Mouse (Mus musculus) liver (tissue): ENCODE results near the gene Pwwp2a.
A peak's percentile ranks its signal among the peaks of the same experiment; 100 is the strongest.

ENCODE experiments used
- DNase-seq: peaks from one replicate; pipeline ENCODE4 v3.0.0-alpha.2; 2020; ENCODE audit warnings: mixed read lengths

Gene Pwwp2a

DNA sequence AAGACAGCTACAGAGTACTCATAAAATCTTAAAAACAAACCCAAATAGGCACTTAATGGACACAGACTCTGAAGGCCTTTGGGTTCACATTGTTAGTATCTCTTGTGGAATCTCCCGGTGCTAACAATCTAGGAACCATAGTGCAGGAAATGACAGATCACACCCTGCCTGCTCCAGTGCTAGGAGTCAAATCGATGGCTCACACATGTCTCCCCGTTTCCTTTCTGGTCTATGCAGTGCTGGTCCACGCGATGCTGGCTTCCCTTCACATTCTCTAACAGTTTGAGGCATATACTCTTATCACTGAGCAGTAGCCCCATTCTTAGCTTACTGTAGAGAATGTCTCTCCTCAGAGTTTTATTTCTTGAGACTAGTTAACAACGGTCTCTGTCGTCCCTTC, 46.0 kb downstream of the Pwwp2a start:
- DNase-seq: peak; percentile 15

DNA sequence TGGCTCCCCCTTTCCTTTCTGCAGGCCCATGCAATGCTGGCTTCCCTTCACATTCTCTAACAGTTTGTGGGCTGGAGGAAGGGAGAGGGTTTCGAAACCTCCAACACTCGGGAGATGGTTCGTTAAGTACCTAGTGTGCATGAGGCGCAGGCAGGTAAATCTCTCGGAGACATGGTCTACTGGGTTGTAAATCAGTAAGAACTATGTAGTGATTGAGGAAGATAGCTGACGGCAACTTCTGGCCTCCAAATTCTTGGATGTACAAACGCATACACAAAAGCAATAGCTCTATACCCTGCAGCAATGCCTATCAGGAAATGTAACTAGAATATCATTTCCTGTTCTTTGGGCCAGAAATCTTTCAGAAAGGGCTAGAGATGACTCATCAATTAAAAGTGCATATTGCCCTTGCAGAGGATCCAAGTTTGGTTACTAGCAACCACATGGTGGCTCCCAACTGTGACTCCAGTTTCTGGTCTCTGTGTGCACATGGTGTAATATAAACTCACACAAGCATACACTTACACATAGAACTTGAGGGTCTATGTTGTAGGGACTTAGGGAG, 47.0 kb downstream of the Pwwp2a start:
- no peak for DNase-seq

DNA sequence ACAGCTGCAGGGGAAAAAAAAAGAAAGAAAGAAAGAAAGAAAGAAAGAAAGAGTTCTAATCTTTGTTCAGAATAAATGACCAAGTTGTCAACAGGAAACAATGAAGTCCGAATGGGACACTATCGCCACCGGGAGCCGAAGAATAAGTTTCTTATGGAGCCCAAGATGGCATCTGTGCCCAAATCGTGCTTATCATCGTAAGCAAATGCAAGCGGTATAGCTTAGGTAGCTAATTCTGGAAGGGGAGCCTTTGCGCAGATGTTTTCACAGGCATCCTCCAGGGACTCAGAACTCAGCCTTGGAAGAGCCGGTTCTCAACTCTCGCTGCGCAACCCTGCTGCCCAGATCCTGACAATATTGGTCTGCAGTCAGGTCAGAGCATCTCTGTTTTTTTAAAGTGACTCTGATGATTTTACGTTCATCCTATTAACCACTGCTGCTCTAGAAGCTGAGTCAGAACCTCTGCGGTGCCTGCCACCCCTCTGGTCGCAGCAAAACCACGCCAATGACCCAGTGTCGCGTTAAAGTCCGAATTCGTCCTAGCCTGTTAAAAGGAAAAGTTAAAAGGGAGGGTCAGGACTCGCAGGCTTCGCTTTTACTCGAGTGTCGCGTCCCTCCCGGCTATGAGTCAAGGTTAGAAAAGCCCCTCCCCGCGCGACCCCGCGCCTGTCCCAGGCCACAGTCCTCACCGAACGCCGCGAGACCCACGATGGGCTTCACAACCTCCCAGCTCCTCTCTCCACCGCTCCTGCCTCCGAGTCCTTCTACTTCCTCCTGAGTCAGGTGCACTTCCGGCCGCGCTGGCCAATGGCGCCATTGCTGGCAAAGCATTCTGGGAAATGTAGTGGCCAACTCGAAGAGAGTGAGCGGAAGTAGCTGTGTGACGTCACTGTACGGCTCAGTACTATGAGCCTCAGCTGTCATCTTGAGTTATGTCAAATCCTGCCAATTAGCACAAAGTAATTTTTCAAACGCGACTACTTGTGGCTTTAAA, 65.7 kb downstream of the Pwwp2a start, which contains the start of gene Ttc1:
Gene Ttc1 (minus strand): TSS at position 776 of the 994 bp plus-strand sequence.
- DNase-seq: peak; percentile 95

DNA sequence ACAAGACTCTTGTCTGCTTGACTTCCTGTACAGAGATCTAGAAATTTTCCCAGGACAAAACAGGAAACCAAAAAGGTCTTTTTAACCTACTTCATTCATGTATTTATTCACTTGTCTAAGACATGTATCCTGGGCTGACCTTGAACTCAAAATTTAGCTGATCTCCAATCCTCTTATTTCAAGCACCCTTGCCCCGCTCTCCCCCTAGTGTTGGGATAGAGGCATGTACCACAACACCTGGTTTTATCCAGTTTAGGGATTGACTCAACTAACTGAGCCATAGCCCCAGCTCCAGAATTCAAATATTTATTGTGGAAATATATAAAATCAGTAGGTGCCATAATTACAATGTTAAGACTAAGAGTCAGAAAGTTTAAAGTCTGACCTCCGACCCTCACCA, 69.7 kb downstream of the Pwwp2a start:
- no peak for DNase-seq

DNA sequence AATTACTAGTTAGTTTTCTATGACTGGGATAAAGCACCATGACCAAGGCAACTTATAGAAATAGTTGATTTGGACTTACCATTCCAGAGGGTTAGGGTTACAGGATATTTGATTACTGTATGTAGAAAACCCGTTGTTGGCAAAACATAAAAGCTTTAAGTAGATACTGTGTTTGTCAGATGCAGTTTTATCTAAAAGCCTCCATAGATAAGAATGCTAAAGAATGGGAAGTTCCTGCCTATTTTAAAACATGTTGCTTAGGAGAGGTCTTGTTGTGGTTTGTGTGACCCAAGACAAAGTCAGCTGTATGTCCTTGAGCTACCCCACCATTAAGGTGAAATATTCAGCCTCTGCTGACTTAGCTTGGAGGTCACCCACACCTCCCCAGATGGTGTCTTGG, 72.8 kb downstream of the Pwwp2a start:
- no peak for DNase-seq

DNA sequence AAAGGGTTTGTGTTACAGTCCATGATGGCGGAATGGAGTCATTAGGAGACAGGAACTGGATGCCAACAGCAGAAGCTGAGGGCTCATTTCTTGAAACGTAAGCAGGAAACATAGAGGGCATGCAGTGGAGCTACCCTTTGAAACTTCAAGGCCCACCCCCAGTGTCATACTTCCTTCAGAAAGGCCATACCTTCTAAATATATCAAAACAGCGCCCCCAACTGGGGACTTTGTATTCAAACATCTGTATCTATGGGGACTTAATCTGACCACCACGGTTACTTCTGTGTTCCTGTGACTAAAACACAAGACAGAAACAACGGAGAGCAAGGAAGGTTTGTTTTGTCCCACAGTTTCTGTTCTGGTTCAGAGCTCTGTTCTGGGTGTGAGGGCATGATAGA, 73.6 kb downstream of the Pwwp2a start:
- DNase-seq: no peak

DNA sequence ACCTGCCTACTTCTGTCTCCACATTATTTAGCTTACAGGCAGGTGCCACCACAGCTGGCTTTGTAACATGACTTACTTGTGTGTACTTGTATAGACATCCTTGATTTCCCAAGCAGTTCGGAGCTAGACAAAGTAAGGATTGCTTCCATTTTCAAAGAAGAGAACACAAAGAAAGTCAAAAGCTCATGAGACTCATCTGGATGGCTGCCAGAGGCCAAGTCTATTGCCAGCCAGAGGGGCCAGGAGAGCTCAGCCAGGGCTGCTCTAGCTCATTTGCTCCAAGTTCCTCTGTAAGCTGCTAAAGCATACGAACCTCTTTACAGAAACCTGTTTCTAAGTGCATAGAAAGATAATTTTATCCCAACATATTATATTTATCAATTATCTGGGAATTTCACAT, 76.6 kb downstream of the Pwwp2a start:
- DNase-seq: no peak

DNA sequence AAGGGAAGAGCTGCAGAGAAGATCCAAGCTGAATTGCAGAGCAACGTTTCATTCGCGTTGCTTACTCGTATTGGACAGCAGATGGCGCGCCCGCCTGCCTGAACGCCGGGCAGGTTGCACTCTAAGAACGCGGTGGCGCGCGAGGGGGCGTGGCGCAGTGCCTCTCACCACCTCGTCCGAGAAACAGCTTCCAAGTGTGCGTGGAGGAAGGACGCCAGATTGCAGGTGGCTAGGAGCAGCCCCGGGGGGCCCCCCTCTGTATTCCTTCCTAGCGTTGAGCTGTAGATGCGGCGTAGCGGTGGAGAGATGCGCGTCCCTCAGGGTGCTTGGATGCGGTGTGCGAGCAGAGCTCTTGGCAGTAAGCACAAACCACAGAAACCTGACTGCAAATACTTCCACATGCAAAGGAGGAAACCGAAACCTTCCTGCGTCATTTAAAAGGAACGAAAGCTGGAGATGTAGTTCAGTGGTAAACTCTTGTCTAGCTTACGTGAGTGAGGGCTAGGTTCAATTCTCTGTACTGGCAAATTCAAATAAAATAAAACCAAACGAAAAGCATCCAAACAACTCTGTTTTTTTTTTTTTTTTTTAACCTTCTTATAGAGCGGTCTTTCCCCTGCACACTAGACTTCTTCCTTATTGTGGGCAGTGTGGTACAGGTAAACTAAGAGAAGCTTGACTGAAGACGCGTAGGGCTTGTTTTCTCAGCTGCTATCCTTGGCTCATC, 85.3 kb downstream of the Pwwp2a start:
- peak; percentile 77 for DNase-seq

DNA sequence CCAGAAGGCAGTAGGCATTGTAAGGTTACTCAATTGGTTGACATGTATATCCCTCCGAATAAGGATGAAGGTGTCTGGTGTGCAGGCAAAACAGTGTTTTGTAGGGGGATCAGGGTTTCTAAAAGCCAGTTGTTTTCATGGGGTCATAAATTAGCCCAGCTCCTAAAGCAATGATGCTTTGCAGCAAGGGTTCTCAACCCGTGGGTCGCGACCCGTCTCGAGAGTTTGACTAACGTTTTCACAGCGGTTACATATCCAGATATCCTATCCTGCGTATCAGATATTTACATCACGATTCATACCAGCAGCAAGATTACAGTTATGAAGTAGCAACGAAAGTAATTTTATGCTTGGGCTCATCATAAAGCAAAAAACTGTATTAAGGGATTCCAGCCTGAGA, 86.0 kb downstream of the Pwwp2a start:
- DNase-seq: no peak

DNA sequence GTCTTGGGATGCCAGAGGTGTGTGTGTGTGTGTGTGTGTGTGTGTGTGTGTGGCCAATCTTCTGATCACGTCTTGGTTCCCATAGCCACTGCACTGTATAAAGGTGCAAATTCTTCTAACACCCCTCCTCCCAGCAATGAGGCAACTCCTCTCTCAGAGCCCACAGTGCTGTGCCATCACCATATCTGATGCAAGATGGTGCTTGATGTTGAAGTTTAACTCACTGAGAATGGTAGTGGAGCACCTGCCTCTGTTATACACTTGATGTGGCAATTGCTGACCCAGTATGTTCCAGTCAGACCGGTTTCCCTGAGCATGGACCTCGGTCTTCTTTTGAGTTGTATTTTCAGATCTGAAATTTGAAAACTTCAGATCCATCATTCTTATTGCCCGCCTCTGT, 88.3 kb downstream of the Pwwp2a start:
- no peak for DNase-seq
